Mouse (Mus musculus): ENCODE results near the gene Lrrc8d. TPM values are rescaled to one million over a fixed set of nuclear protein-coding genes. Genes with fewer than 3 reads are reported as not detected.

Gene Lrrc8d
- total and polyA plus RNA-seq, 3 experiments, result 7.0 to 26.1 (median 16.6) TPM

- TF ChIP-seq MXI1 (IDR thresholded peaks at IDR 0.05; ENCODE audit: low read depth, low read length) (no peak), IRF4 (IDR thresholded peaks at IDR 0.05; ENCODE audit: low read depth, low read length) (no peak), NRF1 (IDR thresholded peaks at IDR 0.05; ENCODE audit: low read depth, low read length) (no peak), TCF12 (IDR thresholded peaks at IDR 0.05; ENCODE audit: low read depth, low read length) (0 out of 2 replicates have a peak, but pooled peaks have one; percentile 20), CHD2 (IDR thresholded peaks at IDR 0.05; ENCODE audit: low read length) (no peak), ZC3H11A (IDR thresholded peaks at IDR 0.05; ENCODE audit: low read depth, low read length) (no peak), UBTF (IDR thresholded peaks at IDR 0.05; ENCODE audit: low read depth, low read length) (no peak), MAZ (IDR thresholded peaks at IDR 0.05; ENCODE audit: low read depth, low read length) (no peak), MYC (IDR thresholded peaks at IDR 0.05; ENCODE audit: low read depth, low read length) (peak; percentile 73; the same call in 1 of the 2 replicates), POLR2A (IDR thresholded peaks at IDR 0.05; ENCODE audit: low read depth, low read length) (peak; percentile 34; the same call in 1 of the 2 replicates), NELFE (IDR thresholded peaks at IDR 0.05; ENCODE audit: low read depth, low read length) (no peak), JUND (conservative IDR thresholded peaks at IDR 0.05; ENCODE audit: low read depth, low read length) (no peak), TBP (conservative IDR thresholded peaks at IDR 0.05; ENCODE audit: low read depth, low read length) (0 out of 2 replicates have a peak, but pooled peaks have one; percentile 42), E2F4 (IDR thresholded peaks at IDR 0.05; ENCODE audit: insufficient replicate concordance, low read depth, low read length) (no peak), GABPA (IDR thresholded peaks at IDR 0.05; ENCODE audit: insufficient replicate concordance, low read depth, low read length) (no peak), ZKSCAN1 (IDR thresholded peaks at IDR 0.05; ENCODE audit: borderline replicate concordance, low read depth, low read length) (no peak), MAX (IDR thresholded peaks at IDR 0.05; ENCODE audit: low read length) (0 out of 2 replicates have a peak, but pooled peaks have one; percentile 13), BHLHE40 (IDR thresholded peaks at IDR 0.05; ENCODE audit: low read depth, low read length) (no peak), CHD1 (IDR thresholded peaks at IDR 0.05; ENCODE audit: low read depth, low read length) (no peak)
Observed at GRCm38 (mm10) chr5:105694339-105694930, 5.3 kb upstream of the Lrrc8d start (continued).

GRCm38 (mm10) chr5:105696049-105696448 lies 3.7 kb upstream of the Lrrc8d start:
- H3K79me2 ChIP-seq (replicated peaks; ENCODE audit: control insufficient read depth, extremely low read depth, insufficient read depth, poor library complexity, severe bottlenecking), result peaks cover 10% of the 10 kb centered on the region
- peak overlapping the region; percentile 99 for H3K27ac ChIP-seq (ENCODE audit: insufficient read depth, low read depth)
- H3K4me3 ChIP-seq (replicated peaks in 1 of 3; ENCODE audit: low read depth in 2 of 3, low read length in 2 of 3, poor library complexity in 1 of 3), result peak overlapping the region in 1 of 3 experiments; percentile 63
- peak overlapping the region; percentile 70; the same call in 1 of the 2 replicates for H3K9ac ChIP-seq (ENCODE audit: insufficient read depth, low read depth)
- no peaks in the 10 kb centered on the region for H3K27me3 ChIP-seq (replicated peaks)
- no peak for DNase-seq (ENCODE audit: extremely low read depth)
- H3K4me2 ChIP-seq (ENCODE audit: insufficient read depth, low read depth, poor library complexity, severe bottlenecking), result peak overlapping the region; percentile 46; the same call in 1 of the 2 replicates
- H3K9me3 ChIP-seq (replicated peaks; ENCODE audit: low read length), result no peaks in the 10 kb centered on the region
- H3K36me3 ChIP-seq (replicated peaks in 1 of 2; ENCODE audit: control insufficient read depth in 1 of 2, insufficient read depth in 1 of 2, low read length in 1 of 2), result peaks cover 7 to 16% of the 10 kb centered on the region in 2 experiments
- peaks cover 12 to 36% of the 10 kb centered on the region in 2 experiments; a peak in 3 of 4 replicates for H3K4me1 ChIP-seq (ENCODE audit: control insufficient read depth in 1 of 2, insufficient read depth in 2 of 2)
- dilution Hi-C loops (cut with MboI; ENCODE audit: extremely low pct_ligation_motif_present, extremely low pct_unique_long_range_greater_than_20kb, low sequenced_read_pairs), result no loop called here
- in situ Hi-C loops (cut with MboI; ENCODE audit: low pct_ligation_motif_present, low pct_unique_long_range_greater_than_20kb, low sequenced_read_pairs), result loop anchor here (5.0 kb wide), 1 partner anchor 36 kb away; no protein-coding TSS in a partner anchor
- TF ChIP-seq EP300 (IDR thresholded peaks at IDR 0.05; ENCODE audit: low read length), result no peak; the same call in 1 of the 2 replicates
- TF ChIP-seq POLR2AphosphoS2 (IDR thresholded peaks at IDR 0.05; ENCODE audit: low read depth, low read length), result peak; percentile 55; the same call in 1 of the 2 replicates
- TF ChIP-seq GABPA (IDR thresholded peaks at IDR 0.05; ENCODE audit: insufficient replicate concordance, low read depth, low read length), result no peak; the same call in 1 of the 2 replicates
- no peak for TF ChIP-seq CHD2 (IDR thresholded peaks at IDR 0.05; ENCODE audit: low read length)
- peak; percentile 95 for TF ChIP-seq MEF2A (IDR thresholded peaks at IDR 0.05; ENCODE audit: borderline replicate concordance, low read depth, low read length)
- peak; percentile 61 for TF ChIP-seq POLR2A (IDR thresholded peaks at IDR 0.05; ENCODE audit: low read depth, low read length)
- TF ChIP-seq KAT2A (IDR thresholded peaks at IDR 0.05; ENCODE audit: insufficient replicate concordance, low read length), result 0 out of 2 replicates have a peak, but pooled peaks have one; percentile 62
- TF ChIP-seq MAX (IDR thresholded peaks at IDR 0.05; ENCODE audit: low read length), result peak; percentile 78
- peak; percentile 48; the same call in 1 of the 2 replicates for TF ChIP-seq NELFE (IDR thresholded peaks at IDR 0.05; ENCODE audit: low read depth, low read length)
- TF ChIP-seq SMC3 (IDR thresholded peaks at IDR 0.05; ENCODE audit: low read depth, low read length), result no peak
- no peak for TF ChIP-seq MAFK (IDR thresholded peaks at IDR 0.05; ENCODE audit: insufficient replicate concordance, low read length)
- no peak for TF ChIP-seq CHD1 (IDR thresholded peaks at IDR 0.05; ENCODE audit: low read depth, low read length)
- no peak for TF ChIP-seq PAX5 (IDR thresholded peaks at IDR 0.05; ENCODE audit: low read length)
- TF ChIP-seq ZC3H11A (IDR thresholded peaks at IDR 0.05; ENCODE audit: low read depth, low read length), result no peak
- no peak for TF ChIP-seq USF1 (IDR thresholded peaks at IDR 0.05; ENCODE audit: low read depth, low read length)
- TF ChIP-seq MXI1 (IDR thresholded peaks at IDR 0.05; ENCODE audit: low read depth, low read length), result peak; percentile 79
- TF ChIP-seq UBTF (IDR thresholded peaks at IDR 0.05; ENCODE audit: low read depth, low read length), result 0 out of 2 replicates have a peak, but pooled peaks have one; percentile 22
- TF ChIP-seq ZKSCAN1 (IDR thresholded peaks at IDR 0.05; ENCODE audit: borderline replicate concordance, low read depth, low read length), result no peak
- TF ChIP-seq TCF12 (IDR thresholded peaks at IDR 0.05; ENCODE audit: low read depth, low read length), result peak; percentile 80
- TF ChIP-seq BHLHE40 (IDR thresholded peaks at IDR 0.05; ENCODE audit: low read depth, low read length), result peak; percentile 56
- TF ChIP-seq IRF4 (IDR thresholded peaks at IDR 0.05; ENCODE audit: low read depth, low read length), result peak; percentile 91
- TF ChIP-seq ZMIZ1 (IDR thresholded peaks at IDR 0.05; ENCODE audit: low read depth, low read length), result 0 out of 2 replicates have a peak, but pooled peaks have one; percentile 54
- peak; percentile 77; the same call in 1 of the 2 replicates for TF ChIP-seq SIN3A (IDR thresholded peaks at IDR 0.05; ENCODE audit: low read length)
- TF ChIP-seq MYC (IDR thresholded peaks at IDR 0.05; ENCODE audit: low read depth, low read length), result peak; percentile 96
- TF ChIP-seq ELF1 (IDR thresholded peaks at IDR 0.05; ENCODE audit: low read depth, low read length), result no peak; the same call in 1 of the 2 replicates
- TF ChIP-seq JUN (IDR thresholded peaks at IDR 0.05; ENCODE audit: insufficient read depth, low read depth, low read length), result peak; percentile 39; the same call in 1 of the 2 replicates
- no peak for TF ChIP-seq CTCF (conservative IDR thresholded peaks at IDR 0.05 in 1 of 2, IDR thresholded peaks at IDR 0.05 in 1 of 2; ENCODE audit: low read depth in 2 of 2, low read length in 2 of 2)
- no peak for TF ChIP-seq NRF1 (IDR thresholded peaks at IDR 0.05; ENCODE audit: low read depth, low read length)

Data from CH12.LX (cell line).